Mouse (Mus musculus): ENCODE measurements around the gene Glrp1.
A peak's percentile ranks its signal among the peaks of the same experiment; 100 is the strongest.

The Glrp1 gene

DNA sequence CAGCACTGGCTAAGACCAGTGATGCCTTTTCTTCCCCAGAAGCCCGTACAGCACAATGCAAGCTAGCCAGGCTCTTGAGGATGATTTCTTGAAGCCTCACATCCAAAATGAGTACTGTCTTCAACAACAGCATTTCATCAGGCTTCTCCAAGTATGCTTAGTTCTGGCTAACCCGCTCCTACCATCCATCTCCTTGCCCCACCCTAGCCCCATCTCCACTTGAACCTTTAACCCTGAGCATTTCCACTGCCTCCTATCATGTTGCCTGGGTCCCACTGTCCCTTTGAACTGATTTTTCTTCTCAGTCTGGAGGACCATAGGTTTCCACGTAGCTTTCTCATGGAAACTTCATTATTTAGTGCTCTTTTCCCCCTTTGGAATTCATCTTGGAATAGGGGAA lies 17.5 kb downstream of the Glrp1 start:
- DNase-seq (ENCODE audit: low spot score), result no peak

DNA sequence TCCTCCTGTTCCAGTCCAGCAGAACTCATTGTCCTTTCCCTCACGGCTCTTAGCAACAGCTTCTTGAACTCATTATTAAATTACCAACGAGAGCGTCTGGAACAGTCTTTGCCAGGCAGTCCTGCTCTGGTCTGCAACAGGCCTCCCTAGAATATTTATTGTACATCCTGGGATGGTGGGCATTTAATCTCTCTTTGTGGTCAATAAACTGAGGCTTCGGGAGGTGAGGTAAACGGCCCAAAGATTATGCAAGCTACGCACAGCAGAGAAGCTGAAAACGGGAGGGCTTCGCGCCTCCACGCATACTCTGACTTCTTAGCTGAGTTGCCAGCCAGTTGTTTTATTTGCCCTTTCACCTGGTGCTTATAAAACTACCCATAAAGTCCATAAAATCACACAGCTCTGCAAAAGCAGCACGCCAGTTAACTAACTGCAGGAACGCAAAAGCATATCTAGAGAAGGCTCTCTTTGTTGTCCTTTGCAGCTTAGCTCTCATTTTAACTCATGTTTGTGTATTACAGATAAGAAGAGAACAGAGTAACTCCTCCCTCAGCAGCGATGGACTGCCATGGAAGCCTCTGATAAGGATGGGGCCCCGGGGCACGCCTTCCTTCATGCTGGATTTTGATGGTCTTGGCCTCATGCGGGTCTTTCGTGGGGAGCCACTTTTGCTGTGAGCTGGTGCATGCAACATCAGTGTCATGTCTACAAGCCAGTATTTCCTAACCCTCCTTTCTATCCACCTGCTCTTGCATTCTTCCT lies 18.1 kb downstream of the Glrp1 start:
- DNase-seq (ENCODE audit: low spot score), result no peak

DNA sequence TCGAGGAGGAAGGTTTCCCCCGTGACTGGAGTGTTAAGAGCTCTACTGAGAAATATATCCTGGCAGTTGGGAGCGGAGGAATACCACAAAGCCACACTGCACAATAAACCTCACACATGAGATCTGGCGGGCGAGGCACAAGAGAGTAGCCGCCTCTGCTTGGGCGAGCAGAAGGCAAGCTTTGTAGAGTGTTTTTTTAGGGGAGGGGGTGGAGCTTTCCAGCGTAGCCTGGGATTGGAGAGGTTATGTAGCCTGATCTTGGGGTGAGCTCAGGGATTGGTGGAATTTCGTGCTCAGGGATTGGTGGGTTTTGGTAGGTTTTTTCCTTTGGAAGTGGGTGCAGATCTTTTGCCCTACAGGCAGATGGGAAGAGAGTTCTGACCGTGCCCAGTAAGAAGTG lies 19.7 kb downstream of the Glrp1 start:
- DNase-seq (ENCODE audit: low spot score), result no peak

DNA sequence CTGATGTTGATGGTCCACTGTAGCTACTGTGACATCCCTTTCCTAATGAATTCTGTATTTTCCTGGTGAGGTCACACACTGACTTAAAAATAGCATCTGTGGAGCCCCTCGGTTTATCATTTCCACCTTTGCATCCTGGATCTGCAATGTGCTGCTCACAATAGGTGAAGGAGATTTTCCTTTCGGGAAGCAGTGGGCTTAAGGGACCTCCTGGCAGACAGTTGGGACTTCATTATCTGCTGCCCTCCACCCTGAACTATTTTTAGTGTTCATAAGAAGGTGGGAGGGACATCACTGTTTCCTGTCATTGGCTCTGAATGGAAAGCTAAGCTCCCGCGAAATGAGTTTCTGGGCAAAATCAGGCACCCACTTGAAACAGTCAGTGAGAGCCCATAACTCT lies 20.9 kb downstream of the Glrp1 start:
- no peak for DNase-seq (ENCODE audit: low spot score)

DNA sequence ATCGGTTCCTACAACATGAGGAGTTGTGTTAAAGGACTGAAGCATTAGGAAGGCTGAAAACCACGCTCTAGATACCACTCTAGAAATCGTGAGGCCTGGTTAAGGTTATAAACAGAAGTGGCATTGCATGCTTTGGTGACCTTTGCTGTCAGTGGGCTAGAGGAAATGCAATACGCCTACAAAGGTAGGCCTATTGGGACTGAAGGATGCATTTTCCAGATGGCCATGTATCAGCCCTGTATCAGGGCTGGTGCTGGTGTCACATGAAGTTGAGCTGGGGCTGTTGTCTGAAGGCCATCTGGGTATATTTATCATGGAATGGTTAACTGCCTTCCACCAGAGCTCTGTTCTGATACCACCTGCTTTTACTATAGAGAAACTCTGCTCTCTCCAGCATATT lies 23.5 kb downstream of the Glrp1 start:
- no peak for DNase-seq (ENCODE audit: low spot score)

DNA sequence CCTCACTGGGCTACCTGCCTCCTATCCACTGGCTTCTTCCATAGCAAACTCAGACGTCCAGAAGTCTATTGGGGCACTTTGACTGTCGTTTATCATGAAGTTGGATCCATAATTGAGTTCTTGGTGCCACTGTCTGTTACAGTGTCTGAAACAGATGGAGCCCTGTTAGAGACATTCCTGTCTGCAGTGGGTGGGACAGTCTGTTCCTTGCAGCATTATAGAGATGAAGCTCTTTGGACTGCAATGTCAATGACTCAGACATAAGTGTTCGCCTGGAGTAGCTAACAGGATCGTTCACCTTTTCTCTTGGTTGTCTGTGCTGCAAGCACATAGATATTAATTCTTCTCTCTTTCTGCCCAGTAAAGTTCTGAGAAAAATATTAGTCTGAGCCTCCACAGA lies 25.8 kb downstream of the Glrp1 start:
- DNase-seq (ENCODE audit: low spot score), result no peak

DNA sequence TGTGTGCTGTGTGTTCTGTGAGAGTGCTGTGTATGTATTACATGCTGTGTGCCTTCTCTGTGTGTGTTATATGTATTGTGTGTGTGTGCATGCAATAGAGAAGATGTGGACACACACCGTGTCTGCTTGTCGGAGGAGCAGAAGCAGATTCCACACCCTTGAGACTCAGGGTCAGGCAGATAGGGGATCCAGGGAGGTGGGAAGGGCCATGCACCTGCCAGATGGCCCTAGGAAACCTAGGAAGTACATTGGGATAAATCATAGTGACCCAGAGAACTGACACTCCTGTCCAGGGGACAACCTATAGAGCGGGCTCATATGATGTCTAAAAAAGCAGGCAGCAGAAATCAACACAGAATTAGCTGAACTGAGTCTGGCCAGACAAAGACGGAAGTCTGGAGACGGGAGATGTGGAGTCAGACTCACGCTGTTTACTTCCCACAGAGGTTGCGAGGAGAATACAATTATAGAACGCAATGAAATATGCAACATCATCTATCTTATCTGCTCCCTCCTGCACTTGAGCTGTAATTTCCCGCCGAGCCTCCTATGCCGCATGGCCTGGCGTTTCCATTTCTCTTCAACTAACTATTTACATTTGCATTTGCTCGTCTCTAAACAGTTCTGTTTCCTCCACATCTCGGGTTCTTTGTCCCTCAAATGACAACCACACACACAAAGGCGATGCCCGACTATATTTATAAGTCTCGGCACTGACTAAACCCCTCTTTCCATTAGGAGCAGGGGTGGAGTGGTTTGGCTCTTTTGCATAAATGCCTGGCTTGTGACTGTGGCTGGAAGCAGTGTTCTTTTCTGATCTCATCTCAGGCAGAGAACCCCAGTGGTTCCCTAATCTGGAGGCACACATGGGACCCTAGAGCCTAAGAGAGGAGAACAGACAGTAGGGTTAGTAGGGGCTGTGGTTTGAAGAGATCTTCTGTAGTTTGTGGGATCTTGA lies 27.4 kb downstream of the Glrp1 start:
- DNase-seq (ENCODE audit: low spot score), result no peak

DNA sequence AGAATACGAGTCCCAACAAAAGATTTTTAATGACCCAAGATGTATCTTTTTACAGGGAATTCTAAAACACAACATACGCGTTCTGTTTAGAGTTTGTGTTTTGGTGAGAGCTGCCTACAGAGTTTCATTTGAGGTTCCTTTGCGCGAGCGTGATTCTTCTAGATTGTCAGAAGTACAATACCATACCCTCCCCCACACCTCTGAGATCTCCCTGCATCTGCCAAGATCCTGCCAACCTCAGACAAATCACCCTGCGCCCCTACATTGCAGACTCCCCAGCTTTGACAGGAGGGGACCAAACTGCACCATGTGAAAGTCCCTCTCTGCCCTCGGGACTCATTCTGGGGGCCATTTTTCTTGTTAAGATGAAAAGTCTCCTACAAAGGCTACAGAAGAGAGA lies 29.3 kb downstream of the Glrp1 start:
- no peak for DNase-seq (ENCODE audit: low spot score)

DNA sequence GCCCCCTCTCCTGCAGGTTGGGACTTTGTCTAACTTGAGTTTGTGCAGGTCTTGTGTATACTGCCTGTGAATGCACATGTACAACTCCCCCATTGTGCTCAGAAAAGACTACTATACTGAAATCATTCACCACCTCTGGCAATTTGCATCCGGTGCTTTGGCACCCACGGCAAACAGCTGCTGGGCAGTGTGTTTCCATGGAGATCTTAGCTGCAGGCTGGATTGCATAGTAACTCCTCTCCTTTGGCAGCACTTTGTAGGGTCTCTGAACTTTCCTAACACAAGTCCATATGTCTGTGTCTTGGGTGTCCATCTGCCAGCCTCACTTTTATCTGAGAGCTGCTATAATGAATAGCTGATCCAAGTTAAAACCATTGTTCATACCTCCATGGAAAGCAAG lies 31.7 kb downstream of the Glrp1 start:
- no peak for DNase-seq (ENCODE audit: low spot score)

DNA sequence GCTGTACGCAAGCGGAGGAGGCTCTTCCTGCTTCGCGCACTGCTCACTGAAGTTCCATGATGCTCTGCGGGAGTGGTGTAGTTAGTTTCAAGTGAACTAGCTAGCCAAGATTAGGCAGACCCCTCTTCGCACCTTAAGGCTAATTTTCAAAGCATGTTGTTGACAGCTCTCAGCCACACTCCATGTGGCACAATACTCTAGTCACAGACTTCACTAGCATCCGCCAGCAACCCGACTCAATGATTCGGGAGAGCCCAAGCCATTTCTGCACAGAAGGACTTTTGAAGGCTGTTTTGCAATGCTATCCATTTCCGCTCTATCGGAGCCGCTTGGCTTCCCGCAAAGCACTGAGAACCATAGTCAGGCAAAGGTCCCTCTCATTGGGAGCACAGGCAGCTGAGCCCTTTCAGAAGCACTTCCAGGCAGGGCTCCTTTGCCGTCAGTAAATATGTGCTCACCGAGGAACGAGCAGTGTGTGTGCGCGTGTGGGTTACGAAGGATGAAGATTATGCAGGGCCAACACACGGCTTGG lies 33.2 kb downstream of the Glrp1 start:
- no peak for DNase-seq (ENCODE audit: low spot score)

DNA sequence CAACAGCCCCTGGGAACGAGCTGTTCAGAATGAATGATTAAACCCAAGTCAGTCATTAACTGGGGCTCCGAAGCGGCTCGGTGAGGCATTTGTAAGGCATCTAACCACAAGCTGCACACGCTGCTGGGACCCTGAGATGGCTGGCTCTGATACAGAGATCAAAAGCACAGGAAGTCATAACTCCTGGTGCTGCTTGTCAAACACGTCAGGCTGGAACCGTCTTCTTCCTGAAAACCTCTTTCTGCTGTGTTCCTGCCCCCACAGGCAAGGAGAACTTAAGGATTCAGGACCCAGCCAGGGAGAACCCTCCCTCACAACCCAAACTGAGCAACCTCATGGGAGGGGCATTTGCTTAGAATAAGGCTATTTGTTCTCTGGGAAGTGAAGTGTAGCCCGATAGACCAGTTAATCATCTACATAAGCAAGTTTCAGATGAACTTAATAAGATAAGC lies 34.3 kb downstream of the Glrp1 start:
- DNase-seq (ENCODE audit: low spot score), result peak; percentile 74

DNA sequence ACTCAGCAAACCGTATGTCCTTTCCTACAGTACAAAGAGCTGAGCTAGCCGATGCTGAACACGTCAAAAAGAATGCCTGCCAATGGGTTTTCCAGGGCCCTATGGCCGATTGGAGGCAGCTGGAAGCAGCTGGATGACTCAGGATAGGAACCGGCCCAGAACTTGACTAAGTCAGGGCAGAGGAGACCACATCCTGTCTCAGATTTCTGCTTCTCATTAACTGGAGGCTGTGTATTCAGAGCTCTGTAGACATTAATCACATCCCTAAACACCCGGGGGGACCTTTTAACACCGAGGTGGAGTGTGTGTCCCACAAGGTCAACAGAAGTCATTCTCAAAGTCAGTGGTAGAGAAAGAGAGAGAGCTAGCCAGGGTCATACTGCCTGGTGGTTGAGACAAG lies 35.3 kb downstream of the Glrp1 start:
- peak; percentile 77 for DNase-seq (ENCODE audit: low spot score)

DNA sequence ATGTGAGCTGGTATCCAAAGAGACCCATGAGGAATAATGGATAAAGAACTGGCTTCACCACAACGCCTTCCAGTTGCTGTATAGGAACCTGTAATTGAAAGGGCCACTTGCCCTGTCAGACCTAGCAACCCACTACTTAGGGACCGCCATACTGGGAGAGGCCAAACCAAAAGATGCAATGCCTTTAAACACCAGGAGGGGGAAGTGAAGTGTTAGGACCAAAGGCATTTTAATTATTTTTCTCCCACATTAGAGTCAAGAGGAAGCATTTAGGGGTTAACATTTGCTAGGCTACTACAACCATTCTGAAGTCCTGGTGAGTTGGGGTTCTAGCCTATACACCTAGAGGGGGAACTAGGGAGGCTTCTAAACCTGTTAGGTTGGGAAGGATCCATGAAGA lies 36.0 kb downstream of the Glrp1 start:
- no peak for DNase-seq (ENCODE audit: low spot score)

DNA sequence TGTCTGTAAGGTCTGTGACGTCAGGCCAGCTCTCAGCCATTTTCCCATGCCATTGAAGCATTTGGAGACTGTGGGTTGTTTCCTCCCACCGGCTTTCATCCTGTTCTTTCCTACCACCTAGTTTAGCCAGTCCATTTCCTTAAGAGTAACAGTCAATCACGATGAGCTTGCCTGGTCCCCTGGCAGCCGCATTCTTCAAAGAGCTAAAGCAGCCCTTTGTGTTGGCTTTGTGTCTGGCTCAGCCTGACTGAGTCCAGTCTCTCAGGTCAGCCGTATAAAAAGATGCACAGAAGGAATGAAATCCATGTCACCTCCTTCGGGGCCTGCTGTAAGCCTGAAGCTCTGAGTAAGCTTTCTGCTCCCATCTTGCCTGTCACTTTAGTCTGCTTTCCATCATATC lies 37.6 kb downstream of the Glrp1 start:
- no peak for DNase-seq (ENCODE audit: low spot score)

DNA sequence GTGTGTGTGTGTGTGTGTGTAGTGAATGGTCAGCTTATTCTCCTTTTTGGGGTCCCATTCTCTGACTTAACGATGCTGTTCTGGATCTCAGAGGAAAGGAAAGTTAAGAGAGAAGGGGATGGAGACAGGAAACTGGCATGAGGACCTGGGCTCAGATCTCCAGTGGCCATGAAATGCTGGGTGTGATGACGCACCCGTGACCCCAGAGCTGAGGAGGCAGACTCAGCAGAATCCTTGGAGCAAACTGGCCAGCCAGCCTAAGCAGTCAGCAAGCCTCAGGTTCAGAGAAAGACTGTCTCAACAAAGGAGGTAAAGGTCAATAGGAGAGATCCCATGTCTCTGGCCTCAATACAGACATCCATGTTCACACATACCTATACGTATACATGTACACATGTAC lies 40.1 kb downstream of the Glrp1 start:
- DNase-seq (ENCODE audit: low spot score), result no peak

DNA sequence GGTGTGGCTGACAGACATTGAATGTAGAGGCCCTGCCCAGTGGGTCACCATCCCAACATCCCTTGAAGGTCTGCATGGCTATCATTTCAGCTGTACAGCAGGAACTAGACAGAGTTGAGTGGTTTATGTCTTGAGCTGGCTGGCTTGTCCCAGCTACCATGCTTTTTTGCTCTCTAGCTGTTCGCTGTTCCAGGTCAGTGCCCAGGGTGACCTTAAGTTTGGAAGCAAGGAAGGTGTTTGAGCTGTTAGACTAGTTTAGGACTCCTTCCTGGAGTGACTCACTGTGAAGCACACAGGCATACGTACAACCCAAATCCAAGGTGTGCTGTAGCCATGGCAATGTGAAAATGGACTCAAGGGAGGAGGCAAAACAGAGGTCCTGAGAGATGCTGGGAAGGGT lies 41.5 kb downstream of the Glrp1 start:
- no peak for DNase-seq (ENCODE audit: low spot score)

DNA sequence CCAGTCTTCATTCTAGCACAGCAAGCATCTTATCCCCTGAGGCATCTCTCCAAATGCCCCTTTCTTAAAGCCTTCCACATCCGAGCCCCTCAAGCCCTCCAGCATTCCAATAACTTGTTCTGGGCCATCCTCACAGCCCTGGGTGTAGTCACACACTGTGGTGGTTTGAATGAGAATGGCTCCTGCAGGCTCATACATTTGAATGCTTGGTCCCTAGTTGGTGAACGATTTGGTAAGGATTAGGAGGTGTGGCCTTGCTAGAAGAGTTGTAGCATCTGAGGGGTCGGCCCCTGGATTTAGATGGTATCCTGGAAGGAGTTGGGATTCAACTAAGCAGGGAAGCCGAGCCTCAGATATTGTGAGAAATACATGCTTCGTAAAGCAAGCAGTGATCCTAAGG lies 42.0 kb downstream of the Glrp1 start:
- DNase-seq (ENCODE audit: low spot score), result no peak

DNA sequence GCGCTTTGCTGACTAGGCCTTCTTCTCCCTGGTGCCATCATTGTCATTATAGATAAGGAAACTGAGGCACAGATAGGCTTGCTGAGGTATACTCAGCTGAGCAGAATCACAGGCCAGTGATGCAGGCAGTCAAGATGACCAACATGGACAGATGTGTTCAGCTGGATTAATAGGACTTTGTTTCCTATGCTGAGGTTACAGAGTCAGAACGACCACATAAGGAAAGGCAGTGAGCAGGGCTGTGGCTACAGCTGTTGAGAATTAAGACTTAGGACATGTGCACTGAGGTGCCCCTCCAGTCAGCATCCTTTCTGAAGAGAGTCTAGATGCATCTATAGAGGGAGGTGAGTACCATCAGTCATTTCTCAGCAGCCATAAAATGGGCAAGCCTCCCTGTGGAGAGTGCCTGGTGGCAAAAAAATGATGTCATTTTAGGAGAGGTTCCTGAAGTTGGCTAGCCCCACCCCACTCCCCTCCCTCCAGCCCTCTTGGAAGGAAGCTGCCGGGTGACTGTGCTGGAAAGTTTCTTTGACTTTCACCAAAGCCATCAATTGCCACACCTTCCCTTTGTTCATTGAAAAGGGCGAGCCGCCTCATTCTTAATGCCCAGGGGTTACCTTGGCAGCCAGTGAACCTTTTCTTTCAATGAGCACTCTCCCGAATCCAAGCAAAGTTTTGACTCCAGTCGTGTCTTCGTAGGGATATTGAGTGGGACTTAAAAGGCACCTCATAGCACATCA lies 43.4 kb downstream of the Glrp1 start:
- no peak for DNase-seq (ENCODE audit: low spot score)

DNA sequence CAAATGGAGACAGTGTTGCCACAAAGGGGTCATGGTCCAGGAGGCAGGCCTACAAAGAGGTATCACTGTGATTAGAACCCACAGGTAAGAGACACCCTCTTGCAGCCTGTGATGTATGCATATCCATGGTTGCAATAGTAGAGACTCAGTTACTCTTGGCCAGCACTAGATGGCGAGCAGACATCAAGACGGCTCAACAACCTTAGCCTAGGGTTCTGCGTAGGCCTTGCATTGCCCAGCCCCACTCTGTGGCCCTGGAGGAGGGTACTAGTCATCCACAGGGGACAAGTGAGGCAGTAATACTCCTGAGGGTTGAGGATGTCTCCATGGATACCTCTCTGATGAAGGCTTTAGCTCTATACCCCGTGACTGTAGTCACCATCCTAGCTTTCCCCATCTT lies 44.1 kb downstream of the Glrp1 start:
- DNase-seq (ENCODE audit: low spot score), result peak; percentile 15

DNA sequence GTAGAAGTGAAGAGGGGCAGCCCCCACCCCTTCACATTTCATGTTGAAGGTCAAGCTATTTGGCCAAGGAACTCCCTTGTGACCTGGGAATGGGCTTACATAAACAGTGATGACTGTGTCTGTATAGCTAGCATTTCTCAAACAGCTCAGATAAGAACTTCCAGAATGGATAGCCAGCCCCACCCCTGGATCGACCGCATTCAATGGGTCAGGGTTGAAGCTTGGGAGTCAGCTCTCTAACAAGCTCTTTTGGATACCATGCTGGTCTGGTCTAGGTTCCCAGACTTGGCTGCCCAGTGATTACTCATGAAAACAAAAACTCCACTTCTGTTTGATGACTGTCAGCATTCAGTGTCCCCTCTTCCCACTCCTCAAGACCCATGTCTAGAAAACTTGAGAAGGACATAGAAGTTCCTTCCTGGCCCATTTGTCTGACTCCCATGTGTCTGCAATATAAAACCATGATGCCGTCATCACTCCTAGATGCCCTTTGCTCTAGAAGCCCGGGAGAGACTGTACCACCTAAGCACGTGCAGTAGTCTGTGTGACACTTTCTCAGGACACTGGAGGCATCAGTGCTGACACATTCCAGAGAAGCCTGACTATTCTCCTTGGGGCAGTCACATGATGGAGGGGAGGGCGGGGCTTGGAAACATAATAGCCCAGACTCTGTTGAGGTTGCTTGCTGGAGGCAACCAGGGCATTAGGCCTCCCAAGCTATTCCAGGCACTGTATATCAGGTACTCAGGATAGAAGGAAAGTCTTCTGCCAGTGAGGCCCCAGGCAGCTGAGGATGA lies 45.6 kb downstream of the Glrp1 start:
- no peak for DNase-seq (ENCODE audit: low spot score)

DNA sequence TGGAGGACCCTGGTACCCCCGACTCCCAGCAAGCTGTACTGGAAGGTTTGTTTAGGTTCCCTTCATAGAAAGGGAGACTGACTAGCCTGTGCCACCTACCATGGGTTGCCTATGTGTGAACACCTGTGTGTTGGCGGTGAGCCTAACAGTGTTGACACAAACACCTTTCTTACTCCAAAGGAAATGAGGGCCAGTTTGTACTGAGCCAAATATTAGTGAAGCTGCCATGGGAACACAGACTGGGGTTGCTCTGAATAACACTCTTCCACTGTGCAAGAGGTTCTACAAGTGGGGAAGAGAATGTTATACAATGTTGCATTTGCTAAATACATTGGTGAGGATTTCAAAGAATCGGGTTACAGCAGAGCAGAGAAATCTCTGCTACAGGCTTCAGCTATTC lies 46.6 kb downstream of the Glrp1 start:
- DNase-seq (ENCODE audit: low spot score), result no peak

DNA sequence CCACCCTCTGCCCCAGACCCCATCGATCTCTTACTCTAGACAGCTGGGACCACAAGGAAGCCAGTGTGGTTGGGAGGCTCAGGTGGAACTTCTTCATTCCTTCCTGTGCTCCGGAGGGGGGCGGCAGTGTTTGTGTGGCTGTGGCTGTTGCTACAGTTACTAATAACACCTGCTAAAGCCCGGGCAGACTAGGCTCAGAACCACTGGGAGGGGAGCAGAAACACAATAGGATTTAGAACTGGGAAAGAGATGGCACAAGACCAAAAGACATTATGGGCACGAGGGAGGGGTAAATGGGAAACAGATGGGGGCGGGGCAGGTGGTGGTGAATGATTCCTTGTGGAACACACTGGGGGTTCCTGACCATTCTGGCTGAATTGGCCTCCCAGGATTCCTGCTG lies 47.4 kb downstream of the Glrp1 start:
- no peak for DNase-seq (ENCODE audit: low spot score)
